Mouse (Mus musculus) thymus, adult 2 months (tissue): ENCODE measurements around the gene Cxcl13. TPM values are rescaled to one million over a fixed set of nuclear protein-coding genes. Genes with fewer than 3 reads are reported as not detected.

Source experiments
- DNase-seq: peaks from one replicate; pipeline ENCODE4 v3.0.0; 2021
- H3K27ac ChIP-seq: fragments of 200-500 bp; 2 replicates; pipeline ENCODE4 v1.5.1; 2012; ENCODE audit warnings: low read length, control low read depth; ENCODE audit not compliant: control insufficient read depth, insufficient read depth
- H3K27me3 ChIP-seq: fragments of 200-500 bp; 2 replicates; pipeline ENCODE4 v1.6.1; 2012; ENCODE audit warnings: mild to moderate bottlenecking, low read length, moderate library complexity, mixed read lengths; ENCODE audit not compliant: control insufficient read depth, insufficient read depth
- H3K36me3 ChIP-seq: fragments of 200-500 bp; 2 replicates; pipeline ENCODE4 v1.6.1; 2012; ENCODE audit warnings: mild to moderate bottlenecking, low read length, moderate library complexity; ENCODE audit not compliant: control insufficient read depth, insufficient read depth
- H3K4me1 ChIP-seq: fragments of 200-500 bp; replicated peaks from 2 replicates; pipeline ENCODE4 v1.6.1; 2012; ENCODE audit warnings: low read length; ENCODE audit not compliant: control insufficient read depth, insufficient read depth
- H3K4me3 ChIP-seq: fragments of 200-500 bp; 2 replicates; pipeline ENCODE4 v1.5.1; 2012; ENCODE audit warnings: mild to moderate bottlenecking, low read length, control low read depth, moderate library complexity; ENCODE audit not compliant: control insufficient read depth, insufficient read depth
- CTCF ChIP-seq: fragments of 200-500 bp; IDR thresholded peaks from 2 replicates; pipeline ENCODE4 v1.5.1; 2012; ENCODE audit warnings: mild to moderate bottlenecking, control low read depth, low read length, moderate library complexity, borderline replicate concordance; ENCODE audit not compliant: control insufficient read depth, poor library complexity, insufficient read depth; ENCODE audit errors: extremely low read depth
- POLR2A ChIP-seq: fragments of 200-500 bp; IDR thresholded peaks from 2 replicates; pipeline ENCODE4 v1.6.1; 2012; ENCODE audit warnings: mild to moderate bottlenecking, low read length, control low read depth, moderate library complexity; ENCODE audit not compliant: control insufficient read depth, poor library complexity, insufficient read depth; ENCODE audit errors: extremely low read depth
- WGBS: fragments of 180-500 bp; shearing (Covaris S2); methylation state at CpG from one replicate; pipeline ENCODE4 v1.1.7; 2018; 5-methylcytosine and 5-hydroxymethylcytosine counted together
- polyA plus RNA-seq: library from polyadenylated mRNA; depleted of rRNA; stranded (reverse); fragments of >200 nt; gene quantifications from 2 replicates; pipeline ENCODE4 v1.2.3, GENCODE M21; 2012; rRNA removed

Gene Cxcl13
- polyA plus RNA-seq = 0.42 and 0.55 TPM in 2 replicates

- Histone ChIP-seq H3K4me1 (no peaks in the 10 kb centered on the region), H3K4me3 (no peak within 1 kb of the TSS), H3K27ac (no peak within 1 kb of the TSS), H3K27me3 (no peaks in the 10 kb centered on the region), H3K36me3 (no peaks in the 10 kb centered on the region)
- no peak for TF ChIP-seq CTCF
- TF ChIP-seq POLR2A = no peak
- WGBS = 64% methylated on average over 5 of the region's 5 CpGs
- DNase-seq = no peak
Observed at GRCm38 (mm10) chr5:95956651-95957050, at the start of gene Cxcl13. Cxcl13 (plus strand) TSS chr5:95956951.

- no peak for DNase-seq
- Histone ChIP-seq H3K27me3 (no peaks in the 10 kb centered on the region), H3K36me3 (no peaks in the 10 kb centered on the region), H3K27ac (no peak overlapping the region), H3K4me3 (no peak overlapping the region), H3K4me1 (no peaks in the 10 kb centered on the region)
- WGBS = 91% methylated on average over 1 of the region's 1 CpGs
- no peak for TF ChIP-seq CTCF
- no peak for TF ChIP-seq POLR2A
Observed at GRCm38 (mm10) chr5:95911006-95911405, 45.7 kb upstream of the Cxcl13 start.

- Histone ChIP-seq H3K27me3 (no peaks in the 10 kb centered on the region), H3K4me3 (no peak overlapping the region), H3K4me1 (no peaks in the 10 kb centered on the region), H3K36me3 (no peaks in the 10 kb centered on the region), H3K27ac (no peak overlapping the region)
- TF ChIP-seq CTCF = no peak
- no peak for DNase-seq
- WGBS = 84% methylated on average over 6 of the region's 6 CpGs
Observed at GRCm38 (mm10) chr5:95918491-95918890, 38.3 kb upstream of the Cxcl13 start.

- Histone ChIP-seq H3K27ac (no peak overlapping the region), H3K27me3 (no peaks in the 10 kb centered on the region), H3K4me3 (no peak overlapping the region), H3K4me1 (no peaks in the 10 kb centered on the region), H3K36me3 (no peaks in the 10 kb centered on the region)
- no peak for DNase-seq
- 82% methylated on average over 6 of the region's 6 CpGs for WGBS
- TF ChIP-seq POLR2A (no peak), CTCF (no peak)
Observed at GRCm38 (mm10) chr5:95924023-95924422, 32.7 kb upstream of the Cxcl13 start.

GRCm38 (mm10) chr5:95925204-95925930, 31.4 kb upstream of the Cxcl13 start:
- H3K27me3 ChIP-seq = no peaks in the 10 kb centered on the region
- H3K4me3 ChIP-seq = no peak overlapping the region
- no peak overlapping the region for H3K27ac ChIP-seq
- 89% methylated on average over 10 of the region's 10 CpGs for WGBS
- H3K4me1 ChIP-seq = no peaks in the 10 kb centered on the region
- no peak for DNase-seq
- TF ChIP-seq CTCF (no peak), POLR2A (no peak)
- no peaks in the 10 kb centered on the region for H3K36me3 ChIP-seq

GRCm38 (mm10) chr5:95925931-95926263, 30.9 kb upstream of the Cxcl13 start:
- Histone ChIP-seq H3K4me3 (no peak overlapping the region), H3K27me3 (no peaks in the 10 kb centered on the region), H3K36me3 (no peaks in the 10 kb centered on the region), H3K27ac (no peak overlapping the region), H3K4me1 (no peaks in the 10 kb centered on the region)
- TF ChIP-seq POLR2A (no peak), CTCF (no peak)
- DNase-seq = no peak
- 98% methylated on average over 1 of the region's 1 CpGs for WGBS

GRCm38 (mm10) chr5:95935035-95935434, 21.7 kb upstream of the Cxcl13 start:
- H3K4me1 ChIP-seq = no peaks in the 10 kb centered on the region
- WGBS = 64% methylated on average over 5 of the region's 5 CpGs
- no peak for TF ChIP-seq POLR2A
- no peak for TF ChIP-seq CTCF
- no peaks in the 10 kb centered on the region for H3K36me3 ChIP-seq
- H3K27me3 ChIP-seq = no peaks in the 10 kb centered on the region
- no peak for DNase-seq
- no peak overlapping the region for H3K27ac ChIP-seq
- H3K4me3 ChIP-seq = no peak overlapping the region
